Mouse (Mus musculus): ENCODE measurements at regions not wholly inside any gene's neighbourhood (a gene's known extent, or its start where the extent isn't known, plus 50 kb on each side); places are given as distances from the start of the nearest gene placed in this dataset.

DNA sequence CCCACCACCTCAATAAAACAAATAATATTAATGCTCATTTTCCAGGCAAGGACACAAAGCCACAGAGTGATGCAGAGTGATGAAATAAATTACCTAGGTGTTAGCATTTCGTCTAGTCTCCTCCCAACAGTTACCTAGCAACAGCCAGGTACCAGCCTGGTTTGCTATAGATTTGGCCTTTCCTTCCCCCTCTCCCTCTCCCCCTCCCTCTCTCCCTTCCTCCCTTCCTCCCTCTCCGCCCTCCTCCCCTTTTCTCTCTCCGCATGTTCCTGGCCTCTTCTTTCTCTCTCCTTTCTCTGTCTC is 51.6 kb upstream of the Nudt7 start:
- TF ChIP-seq CHD1 (IDR thresholded peaks at IDR 0.05; ENCODE audit: low read depth, low read length) (no peak), ETS1 (conservative IDR thresholded peaks at IDR 0.05; ENCODE audit: low read depth, low read length) (no peak), POLR2A (IDR thresholded peaks at IDR 0.05; ENCODE audit: low read depth, low read length) (no peak), KAT2A (IDR thresholded peaks at IDR 0.05; ENCODE audit: insufficient replicate concordance, low read length) (no peak), ZKSCAN1 (IDR thresholded peaks at IDR 0.05; ENCODE audit: borderline replicate concordance, low read depth, low read length) (no peak), EP300 (IDR thresholded peaks at IDR 0.05; ENCODE audit: low read length) (no peak), CTCF (conservative IDR thresholded peaks at IDR 0.05 in 1 of 2, IDR thresholded peaks at IDR 0.05 in 1 of 2; ENCODE audit: low read depth in 2 of 2, low read length in 2 of 2) (no peak)
